Mouse (Mus musculus) intestine, embryonic 16.5 days (tissue): Measurements from ENCODE around the gene Eef2. TPM values are rescaled to one million over a fixed set of nuclear protein-coding genes. Genes with fewer than 3 reads are reported as not detected.

Source experiments
- ATAC-seq: fragments of 200-750 bp; cut with Nextera tagmentation; 2 replicates; pipeline ENCODE4 v1.8.0; 2017; ENCODE audit warnings: moderate TSS enrichment, moderate library complexity
- H3K27ac ChIP-seq: fragments of 300-500 bp; sonication (generic); 2 replicates; pipeline ENCODE4 v1.5.1; 2014; ENCODE audit warnings: mild to moderate bottlenecking, low read length
- H3K27me3 ChIP-seq: fragments of 300-500 bp; sonication (generic); replicated peaks from 2 replicates; pipeline ENCODE4 v1.6.1; 2014; ENCODE audit warnings: low read length, control low read depth, mixed read lengths; ENCODE audit not compliant: control insufficient read depth, insufficient read depth
- H3K36me3 ChIP-seq: fragments of 300-500 bp; sonication (generic); 2 replicates; pipeline ENCODE4 v1.6.1; 2014; ENCODE audit warnings: low read length, control low read depth; ENCODE audit not compliant: control insufficient read depth, insufficient read depth
- H3K4me1 ChIP-seq: fragments of 300-500 bp; sonication (generic); 2 replicates; pipeline ENCODE4 v1.6.1; 2014; ENCODE audit warnings: low read length, control low read depth, mixed read lengths; ENCODE audit not compliant: control insufficient read depth, insufficient read depth
- H3K4me2 ChIP-seq: fragments of 300-500 bp; sonication (generic); 2 replicates; pipeline ENCODE4 v1.6.1; 2014; ENCODE audit warnings: low read depth, low read length, control low read depth
- H3K4me3 ChIP-seq: fragments of 300-500 bp; sonication (generic); 2 replicates; pipeline ENCODE4 v1.5.1; 2014; ENCODE audit warnings: mild to moderate bottlenecking, low read length
- H3K9ac ChIP-seq: fragments of 300-500 bp; sonication (generic); 2 replicates; pipeline ENCODE4 v1.6.1; 2014; ENCODE audit warnings: low read depth, low read length
- H3K9me3 ChIP-seq: fragments of 300-500 bp; sonication (generic); 2 replicates; pipeline ENCODE4 v1.6.1; 2016; ENCODE audit warnings: low read length, control low read depth; ENCODE audit not compliant: control insufficient read depth
- WGBS: fragments of 180-500 bp; shearing (Covaris S2); extraction: QIAGEN DNeasy Blood & Tissue Kit; methylation state at CpG from one replicate; pipeline ENCODE4 v1.1.7; 2014; 5-methylcytosine and 5-hydroxymethylcytosine counted together
- polyA plus RNA-seq: library from polyadenylated mRNA; unstranded; fragments of >200 nt; fragmentation: Nextera tagmentation; extraction: Ambion mirVana; gene quantifications from 2 replicates; pipeline ENCODE4 v1.2.1, GENCODE M21; 2015

Gene Eef2
- polyA plus RNA-seq: 526 and 531 TPM in 2 replicates

DNA sequence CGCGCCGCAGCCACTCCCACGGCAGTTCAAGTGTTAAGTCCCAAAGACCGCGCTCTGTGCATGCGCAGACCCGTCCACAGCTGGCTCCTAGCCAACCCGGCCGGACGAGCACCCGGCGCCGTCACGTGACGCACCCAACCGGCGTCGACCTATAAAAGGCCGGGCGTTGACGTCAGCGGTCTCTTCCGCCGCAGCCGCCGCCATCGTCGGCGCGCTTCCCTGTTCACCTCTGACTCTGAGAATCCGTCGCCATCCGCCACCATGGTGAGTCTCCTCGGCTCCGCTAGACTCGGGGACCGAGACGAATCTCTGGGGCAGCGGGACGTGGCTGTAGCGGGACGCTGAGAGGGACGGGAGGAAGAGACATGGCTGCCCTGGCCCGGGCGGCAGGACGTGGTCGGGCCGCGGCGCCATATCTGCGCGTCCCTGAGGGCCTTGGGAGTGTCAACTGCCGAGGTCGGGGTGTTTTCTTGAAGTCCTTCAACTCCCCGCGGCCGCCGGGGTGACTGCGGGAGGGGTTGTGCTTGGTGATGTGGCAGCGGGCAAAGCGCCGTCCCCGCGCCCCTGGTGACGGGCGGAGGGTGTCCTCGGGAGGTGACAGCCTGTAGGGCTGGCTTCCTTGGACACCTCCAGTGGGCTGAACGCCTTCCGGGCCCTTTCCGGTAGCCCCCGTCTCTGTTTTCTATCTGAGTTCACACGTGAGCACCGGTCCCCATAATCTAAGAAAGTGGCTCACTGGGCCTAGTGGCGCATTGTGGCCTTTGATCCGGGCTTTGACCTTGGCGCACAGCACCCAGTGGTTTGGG is at the start of gene Eef2:
Gene Eef2 (plus strand): TSS at position 166 of the 806 bp plus-strand sequence.
- peak within 1 kb of the TSS; percentile 89 for H3K9ac ChIP-seq
- peak; percentile 81 for ATAC-seq
- H3K9me3 ChIP-seq: no peaks in the 10 kb centered on the region
- under 1% methylated on average over 77 of the region's 77 CpGs for WGBS
- no peaks in the 10 kb centered on the region for H3K27me3 ChIP-seq
- peak within 1 kb of the TSS; percentile 70 for H3K4me3 ChIP-seq
- H3K4me1 ChIP-seq: peaks cover 50% of the 10 kb centered on the region
- H3K4me2 ChIP-seq: peak within 1 kb of the TSS; percentile 92
- H3K36me3 ChIP-seq: peaks cover 40% of the 10 kb centered on the region
- peak within 1 kb of the TSS; percentile 77 for H3K27ac ChIP-seq

DNA sequence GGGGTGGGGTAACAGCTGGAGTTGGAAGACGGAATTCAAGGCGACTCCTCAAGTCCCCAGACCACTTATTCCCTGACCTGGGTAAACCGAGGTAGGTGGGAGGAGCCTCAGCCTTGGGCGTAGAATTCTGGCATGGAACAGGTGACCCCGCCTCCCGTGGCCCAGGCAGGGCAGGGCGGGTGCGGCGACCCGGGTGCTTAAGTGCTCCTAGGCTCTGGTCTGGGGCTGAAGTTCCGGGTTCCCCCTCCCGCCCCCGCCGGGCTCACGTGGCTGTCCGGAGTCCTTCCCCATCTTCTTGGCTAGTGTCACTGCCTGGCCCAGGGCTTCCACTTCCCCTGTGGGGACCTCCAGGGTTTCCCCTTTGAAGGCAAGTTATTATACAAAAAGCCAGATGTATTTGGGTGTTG is 42.2 kb upstream of the Eef2 start:
- Histone ChIP-seq H3K4me3 (peak overlapping the region; percentile 90), H3K4me2 (peak overlapping the region; percentile 91), H3K36me3 (no peaks in the 10 kb centered on the region), H3K9ac (no peak overlapping the region), H3K27ac (peak overlapping the region; percentile 99), H3K9me3 (no peaks in the 10 kb centered on the region), H3K4me1 (peaks cover 12% of the 10 kb centered on the region), H3K27me3 (no peaks in the 10 kb centered on the region)
- WGBS: 3% methylated on average over 16 of the region's 16 CpGs
- ATAC-seq: peak; percentile 3; the same call in 1 of the 2 replicates

DNA sequence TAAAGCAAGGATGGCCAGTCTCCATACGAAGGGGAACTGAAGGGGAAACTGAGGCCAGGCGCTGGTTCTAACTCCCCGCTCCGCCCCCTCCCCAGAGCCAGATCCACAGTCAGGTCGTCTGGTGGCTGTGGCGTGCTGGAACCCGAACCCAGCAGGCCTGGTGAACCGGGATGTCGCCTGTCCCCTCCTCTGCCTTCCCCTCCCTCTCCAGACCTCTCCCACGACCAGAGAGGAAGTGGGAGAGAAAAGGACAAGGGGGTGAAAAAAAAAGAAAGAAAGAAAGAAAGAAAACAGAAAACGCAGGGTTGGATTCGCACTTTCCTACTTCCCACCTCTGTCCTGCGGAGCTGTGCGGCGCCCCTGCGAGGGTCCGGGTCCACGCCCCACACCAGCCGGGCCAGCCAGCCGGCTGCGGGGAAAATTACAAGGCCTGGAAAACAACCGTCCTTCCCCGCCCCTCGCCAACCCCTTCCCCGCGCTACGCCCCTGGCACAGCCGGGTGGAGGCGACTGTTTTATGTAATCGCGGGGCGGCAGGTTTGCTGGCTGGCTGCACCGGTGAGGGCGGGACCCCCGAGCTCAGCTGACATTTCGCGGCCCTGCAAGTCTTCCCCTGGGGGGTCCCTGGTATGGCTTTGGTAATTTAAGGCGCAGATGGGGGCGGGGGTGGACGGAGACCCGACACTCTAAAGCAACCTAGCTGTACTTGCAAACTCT is 41.3 kb upstream of the Eef2 start, which contains the start of gene Zbtb7a:
Gene Zbtb7a (plus strand): TSS at position 255 of the 716 bp plus-strand sequence.
- ATAC-seq: no peak
- Histone ChIP-seq H3K4me3 (peak within 1 kb of the TSS; percentile 90), H3K27ac (peak within 1 kb of the TSS; percentile 99), H3K27me3 (no peaks in the 10 kb centered on the region), H3K4me1 (peaks cover 21% of the 10 kb centered on the region), H3K9ac (peak within 1 kb of the TSS; percentile 95), H3K36me3 (no peaks in the 10 kb centered on the region), H3K4me2 (peak within 1 kb of the TSS; percentile 91), H3K9me3 (no peaks in the 10 kb centered on the region)
- WGBS: 4% methylated on average over 41 of the region's 41 CpGs

DNA sequence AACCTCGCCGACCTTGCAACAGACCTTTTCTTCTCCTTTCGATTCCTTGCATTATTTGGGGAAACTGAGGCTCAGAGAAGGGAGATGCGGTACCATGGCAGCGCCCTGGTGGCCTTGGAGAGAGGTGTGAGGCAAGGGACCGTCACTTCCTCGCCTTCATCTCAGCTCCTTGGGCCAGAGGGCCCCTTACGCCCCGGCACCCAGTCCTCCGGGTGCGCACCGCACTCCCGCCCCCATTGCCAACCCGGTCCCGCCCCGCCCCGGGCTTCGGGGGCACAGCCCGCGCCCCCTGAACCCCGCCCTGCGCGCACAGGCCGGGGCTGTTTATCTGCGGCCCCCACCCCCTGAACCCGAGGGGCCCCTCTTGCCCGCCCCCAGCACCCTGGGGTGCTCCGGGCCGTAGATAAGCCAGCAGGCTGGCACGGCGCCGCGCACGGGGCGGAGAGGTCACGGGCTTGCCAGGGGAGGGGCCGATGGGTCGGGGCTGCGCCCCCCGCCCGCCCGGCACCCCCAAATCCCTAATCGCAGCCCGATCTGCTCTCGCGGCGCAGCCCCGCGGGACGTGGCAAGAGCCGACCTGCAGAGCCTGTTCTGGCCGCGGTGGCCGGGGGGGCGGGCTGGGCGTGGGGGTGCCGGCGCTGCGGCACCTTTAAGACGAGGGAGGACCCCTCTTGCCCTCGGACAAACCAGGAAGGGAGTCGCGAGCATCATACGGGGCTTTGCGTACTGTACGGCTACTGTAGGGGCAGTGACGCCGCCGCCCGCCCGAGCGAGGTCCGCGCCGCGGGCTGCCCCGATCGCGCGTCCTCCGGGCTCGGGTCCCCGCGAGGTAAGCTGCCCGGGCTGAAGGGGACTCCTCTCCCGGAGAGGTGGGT is 40.4 kb upstream of the Eef2 start:
- Histone ChIP-seq H3K9me3 (no peaks in the 10 kb centered on the region), H3K4me2 (peak overlapping the region; percentile 91), H3K4me3 (peak overlapping the region; percentile 90), H3K27me3 (no peaks in the 10 kb centered on the region), H3K27ac (peak overlapping the region; percentile 99), H3K36me3 (no peaks in the 10 kb centered on the region), H3K9ac (peak overlapping the region; percentile 95), H3K4me1 (peaks cover 30% of the 10 kb centered on the region)
- under 1% methylated on average over 70 of the region's 86 CpGs for WGBS
- ATAC-seq: peak; percentile 52

DNA sequence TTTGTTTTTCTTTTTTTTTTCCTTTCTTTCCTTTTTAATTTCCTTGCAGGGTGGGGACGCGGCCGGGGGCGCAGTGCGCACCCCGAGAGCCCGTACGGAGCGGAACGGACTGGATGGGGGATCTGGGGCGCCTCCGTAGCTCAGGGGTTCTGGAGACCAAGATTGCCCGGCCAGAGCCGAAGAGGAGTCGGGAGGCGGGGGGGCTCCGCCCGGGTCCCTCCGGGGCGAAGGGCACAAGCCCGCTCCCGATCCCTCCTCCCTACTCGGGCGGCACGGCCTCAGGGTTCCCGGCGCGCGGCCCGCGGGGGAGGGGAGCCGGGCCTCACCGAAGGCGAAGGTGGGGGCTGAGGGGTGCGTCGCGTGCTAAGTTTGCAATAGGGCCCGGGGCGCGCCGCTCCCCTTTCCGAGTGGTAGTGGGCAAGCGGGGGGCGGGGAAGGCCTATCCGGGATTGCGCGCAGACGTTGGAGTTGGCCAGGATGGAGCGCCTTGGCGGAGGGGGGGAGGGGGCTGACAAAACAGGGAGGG is 39.7 kb upstream of the Eef2 start:
- under 1% methylated on average over 46 of the region's 50 CpGs for WGBS
- H3K9me3 ChIP-seq: no peaks in the 10 kb centered on the region
- H3K27ac ChIP-seq: peak overlapping the region; percentile 99
- H3K4me2 ChIP-seq: peak overlapping the region; percentile 91
- peak overlapping the region; percentile 90 for H3K4me3 ChIP-seq
- peaks cover 32% of the 10 kb centered on the region for H3K4me1 ChIP-seq
- ATAC-seq: peak; percentile 22
- no peaks in the 10 kb centered on the region for H3K36me3 ChIP-seq
- no peaks in the 10 kb centered on the region for H3K27me3 ChIP-seq
- peak overlapping the region; percentile 95 for H3K9ac ChIP-seq

DNA sequence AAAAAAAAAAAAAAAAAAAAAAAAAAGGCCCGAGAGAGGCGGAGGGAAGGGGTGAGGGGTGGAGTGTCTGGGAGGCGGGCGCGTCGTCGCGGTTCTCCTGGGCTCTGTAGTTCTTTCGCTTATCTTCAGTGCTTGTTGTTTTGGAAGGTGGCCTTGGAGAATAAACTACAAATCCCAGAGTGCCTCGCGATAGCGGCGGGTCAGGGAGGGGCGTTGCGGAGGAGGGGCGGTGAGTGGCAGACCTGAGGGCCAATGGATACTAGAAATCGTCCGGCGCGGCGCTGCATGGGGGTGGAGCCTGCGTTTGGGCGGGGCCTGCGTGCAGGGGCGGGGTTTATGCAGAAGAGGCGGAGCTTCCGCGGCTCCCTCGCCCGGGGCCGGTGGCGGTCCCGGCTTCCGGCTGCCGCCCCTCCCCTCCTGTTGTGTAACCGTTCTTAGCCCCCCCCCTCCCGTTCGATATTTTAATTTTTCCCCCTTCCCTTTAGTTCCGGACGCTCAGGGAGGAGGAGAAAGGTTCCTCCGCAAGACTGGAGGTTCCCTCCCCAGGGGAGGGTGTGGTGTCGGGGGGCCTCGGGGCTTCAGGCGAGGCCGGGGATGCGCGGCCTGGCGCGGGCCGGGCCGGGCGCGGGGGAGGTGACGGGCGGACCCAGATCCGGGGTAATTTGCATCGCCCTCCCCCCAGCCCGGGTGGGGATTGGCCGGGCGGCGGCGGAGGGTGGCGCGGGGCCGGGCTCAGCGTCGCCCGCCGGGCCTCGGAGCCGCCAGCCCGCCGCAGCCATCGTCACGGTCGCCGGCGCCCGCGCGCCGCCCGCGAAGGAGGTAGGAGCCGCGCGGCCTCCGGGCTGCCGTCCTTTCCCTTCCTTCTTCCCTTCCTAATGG is 38.9 kb upstream of the Eef2 start:
- peaks cover 35% of the 10 kb centered on the region for H3K4me1 ChIP-seq

DNA sequence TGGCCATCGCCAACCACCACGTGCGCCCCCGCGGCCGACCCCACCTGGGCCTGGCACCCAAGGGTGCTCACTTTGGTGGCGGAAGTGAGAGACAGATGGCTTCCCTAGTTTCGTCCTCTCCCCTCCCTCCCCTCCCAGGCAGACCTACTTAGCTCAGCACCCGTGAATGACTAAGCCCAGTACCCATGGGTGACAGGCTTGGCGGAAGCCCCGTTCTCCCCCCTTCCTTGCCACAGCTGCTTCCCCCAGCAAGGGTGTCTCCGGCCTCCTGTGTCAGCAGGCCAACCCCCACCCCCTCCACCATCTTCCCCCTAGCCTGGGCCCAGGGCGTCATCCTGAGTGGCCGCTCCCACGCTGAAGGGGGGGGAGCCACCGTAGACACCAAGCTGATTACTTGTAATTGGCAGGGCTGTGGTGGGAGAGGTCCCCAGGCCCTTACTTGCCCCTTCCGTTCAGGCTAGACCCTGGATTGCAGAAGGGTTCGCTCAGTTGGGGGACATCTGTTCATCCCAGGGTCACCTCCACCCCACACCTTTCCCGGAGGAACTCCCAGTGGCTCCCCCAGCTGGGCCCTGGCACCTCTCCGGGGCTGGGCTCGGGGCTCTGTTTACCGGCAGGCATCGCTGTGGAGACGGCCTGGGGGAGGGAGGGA is 38.2 kb upstream of the Eef2 start:
- peak overlapping the region; percentile 90 for H3K4me3 ChIP-seq
- H3K4me1 ChIP-seq: peaks cover 42% of the 10 kb centered on the region
- ATAC-seq: no peak
- whole genome bisulfite sequencing: 1% methylated on average over 24 of the region's 24 CpGs
- H3K27ac ChIP-seq: peak overlapping the region; percentile 94
- no peaks in the 10 kb centered on the region for H3K27me3 ChIP-seq
- H3K36me3 ChIP-seq: no peaks in the 10 kb centered on the region
- H3K9me3 ChIP-seq: no peaks in the 10 kb centered on the region
- H3K4me2 ChIP-seq: peak overlapping the region; percentile 63
- H3K9ac ChIP-seq: peak overlapping the region; percentile 88

More for the DNA sequence above, 38.9 kb upstream of the Eef2 start:
- under 1% methylated on average over 82 of the region's 89 CpGs for WGBS
- Histone ChIP-seq H3K27me3 (no peaks in the 10 kb centered on the region), H3K4me2 (peak overlapping the region; percentile 63), H3K36me3 (no peaks in the 10 kb centered on the region), H3K27ac (peak overlapping the region; percentile 99), H3K9me3 (no peaks in the 10 kb centered on the region), H3K9ac (peak overlapping the region; percentile 95), H3K4me3 (peak overlapping the region; percentile 90)
- peak; percentile 79 for ATAC-seq
